Mouse (Mus musculus) cerebellum, adult 18-20 months (tissue): Measurements from ENCODE around the gene Tln1.
"Not testable (repeated sequence)": the region's sequence is repeated elsewhere in the genome, so short reads cannot be mapped to it uniquely, and the experiment has no call there.

Source experiments
- DNase-seq, 2 experiments: peaks; one replicate each; pipeline ENCODE4 v3.0.0; 2021

Tln1 gene

DNA sequence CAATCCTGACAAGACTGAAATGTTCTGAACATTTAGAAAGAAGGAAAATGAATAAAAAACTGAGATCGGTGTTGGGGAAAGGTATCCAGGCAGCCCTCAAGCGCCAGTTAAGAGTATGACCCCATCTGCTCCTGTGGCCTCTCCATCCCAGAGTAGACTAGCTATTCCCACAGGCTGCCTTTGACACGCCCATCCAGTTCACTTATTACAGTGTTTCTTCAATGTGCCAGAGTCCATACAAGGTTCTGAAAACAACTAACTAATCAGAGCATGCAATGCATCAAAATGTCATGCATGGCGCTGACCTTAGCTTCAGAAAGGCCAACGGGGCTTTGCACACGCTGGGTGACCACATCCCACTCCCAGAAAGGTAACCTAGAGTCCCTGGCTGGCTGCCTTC, 59.0 kb downstream of the Tln1 start:
- no peak for DNase-seq

DNA sequence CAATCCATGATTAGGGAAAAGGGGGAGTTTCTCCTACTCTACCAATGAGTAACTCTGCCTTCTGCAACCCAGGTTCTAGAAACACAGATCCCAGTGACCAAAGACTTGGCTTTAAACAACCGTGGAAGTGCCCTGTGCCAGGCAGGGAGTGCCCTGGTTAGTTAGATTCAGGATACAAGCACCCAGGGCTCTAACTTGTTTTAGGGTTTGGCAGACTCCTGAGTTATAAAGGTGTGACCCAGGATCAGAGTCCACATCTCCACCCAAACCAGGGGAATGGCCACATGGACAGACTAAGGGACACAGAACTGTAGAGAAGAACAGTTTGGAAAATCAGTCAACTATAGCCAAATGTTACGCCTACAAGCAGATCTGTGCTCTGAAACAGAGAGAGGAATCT, 59.5 kb downstream of the Tln1 start:
- DNase-seq, result no peak

- peak; percentile 86 to 89 for DNase-seq
Measured at GRCm38 (mm10) chr4:43499407-43500333, 62.8 kb downstream of the Tln1 start, which contains the start of gene Arhgef39. TSS of gene Arhgef39 (minus strand) at chr4:43499695.

DNA sequence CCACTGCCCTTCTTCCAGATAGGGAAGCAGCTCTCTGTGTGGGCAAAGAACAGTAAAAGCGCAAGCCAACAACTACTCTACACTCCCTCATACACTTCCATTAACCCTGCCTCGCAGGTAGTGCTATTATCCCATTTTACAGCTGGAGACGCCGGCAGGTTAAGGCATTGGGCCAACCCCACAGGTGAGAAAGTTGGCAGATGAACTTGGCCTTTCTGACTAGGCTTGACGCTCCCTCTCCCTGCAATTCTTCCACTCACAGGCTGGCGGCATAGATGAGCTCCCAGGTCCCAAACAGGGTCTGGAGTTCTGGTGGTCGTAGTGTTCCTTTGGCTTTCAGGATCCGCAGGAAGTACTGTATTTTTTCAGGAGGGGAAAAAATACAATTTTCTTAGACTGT, 63.5 kb downstream of the Tln1 start:
- peak in 1 of 2 experiments; percentile 35 for DNase-seq

GRCm38 (mm10) chr4:43497946-43498345, 64.5 kb downstream of the Tln1 start:
- DNase-seq, result no peak

DNA sequence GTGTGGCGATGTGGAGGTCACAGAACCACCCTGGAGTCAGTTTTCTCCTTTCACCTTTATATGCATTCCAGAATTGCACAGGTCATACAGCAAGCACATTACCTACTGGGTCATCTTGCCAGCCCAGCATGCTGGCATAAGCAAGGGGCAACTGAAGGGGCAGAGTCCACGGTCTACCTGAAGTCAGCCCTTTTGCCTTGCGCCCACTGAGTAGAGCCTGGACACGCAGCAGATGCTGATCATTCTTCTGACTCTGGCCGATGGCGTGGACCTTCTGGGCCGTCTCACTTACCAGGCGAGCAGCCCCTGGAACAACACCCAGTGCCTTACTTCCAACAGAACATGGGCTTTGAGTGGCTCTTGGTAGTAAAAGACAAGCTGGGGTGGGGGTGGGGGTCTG, 65.1 kb downstream of the Tln1 start:
- DNase-seq, result no peak

DNA sequence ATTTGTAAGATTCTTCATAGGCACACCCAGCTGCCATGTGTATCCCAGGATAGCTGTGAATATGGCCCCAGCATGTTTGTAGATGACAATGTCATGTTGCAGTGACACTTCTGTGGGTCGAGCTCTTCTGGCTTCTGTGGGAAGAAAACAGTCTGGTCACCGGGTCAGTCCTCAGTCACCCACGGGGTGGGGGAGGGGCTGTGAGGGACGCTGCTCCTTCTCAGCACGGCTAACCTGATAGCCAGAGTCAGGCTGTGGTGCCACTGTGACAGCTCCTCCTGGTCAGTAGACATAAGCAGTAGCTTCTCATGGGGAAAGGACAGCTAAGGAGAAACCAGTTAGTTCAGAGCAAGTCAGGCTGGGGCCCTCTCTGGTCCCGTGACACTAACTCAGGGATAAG, 65.9 kb downstream of the Tln1 start:
- DNase-seq, result no peak

DNA sequence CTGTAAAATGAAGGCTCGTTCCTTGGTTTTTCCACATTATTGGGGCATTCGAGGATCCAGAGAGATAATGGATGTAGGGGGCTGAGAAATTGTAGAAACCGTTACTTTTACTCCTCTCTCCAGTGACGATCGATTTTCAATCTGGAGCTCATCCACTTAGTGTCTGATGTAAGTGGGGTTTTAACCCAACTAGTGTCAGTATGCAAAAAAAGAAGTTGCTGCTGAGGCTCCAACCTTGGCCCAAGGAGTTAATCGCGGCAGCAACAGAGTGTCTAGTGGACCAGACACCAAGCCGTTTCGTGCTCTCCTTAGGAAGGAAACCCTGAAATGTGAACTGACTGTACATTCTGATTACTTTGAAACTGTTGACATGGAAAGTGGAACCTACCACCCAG, 68.6 kb downstream of the Tln1 start:
- peak in 1 of 2 experiments; percentile 43 for DNase-seq

DNA sequence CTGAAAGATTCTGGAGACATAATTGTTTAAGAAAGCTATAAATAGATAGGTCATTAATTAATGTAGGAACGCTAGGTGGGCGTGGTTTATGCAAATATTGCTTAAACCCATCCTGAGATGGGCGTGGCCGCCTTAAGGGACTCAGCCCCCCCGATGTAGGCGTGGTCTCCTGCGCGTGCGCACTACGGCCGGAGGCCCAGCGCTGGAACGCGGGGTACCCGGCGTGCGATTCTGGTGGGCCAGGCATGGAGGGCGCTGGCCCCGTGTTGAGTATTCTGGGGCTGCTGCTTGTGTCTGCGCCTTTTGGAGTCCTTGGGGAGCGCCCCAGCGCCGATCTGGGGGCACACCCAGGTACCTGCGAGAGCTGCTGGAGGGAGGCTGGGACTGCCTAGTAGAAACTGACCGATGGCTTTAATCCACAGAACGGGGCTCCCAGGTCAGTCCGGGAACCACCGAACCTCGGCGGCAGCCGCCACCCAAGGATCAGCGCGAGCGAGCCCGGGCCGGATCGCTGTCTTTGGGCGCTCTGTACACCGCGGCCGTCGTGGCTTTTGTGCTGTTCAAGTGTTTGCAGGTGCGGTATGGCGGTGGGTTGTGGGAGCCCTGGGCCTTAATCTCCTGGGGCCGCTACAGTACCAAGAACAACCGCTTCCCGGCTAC, 69.2 kb downstream of the Tln1 start:
- DNase-seq, result peak; percentile 95 to 98

DNA sequence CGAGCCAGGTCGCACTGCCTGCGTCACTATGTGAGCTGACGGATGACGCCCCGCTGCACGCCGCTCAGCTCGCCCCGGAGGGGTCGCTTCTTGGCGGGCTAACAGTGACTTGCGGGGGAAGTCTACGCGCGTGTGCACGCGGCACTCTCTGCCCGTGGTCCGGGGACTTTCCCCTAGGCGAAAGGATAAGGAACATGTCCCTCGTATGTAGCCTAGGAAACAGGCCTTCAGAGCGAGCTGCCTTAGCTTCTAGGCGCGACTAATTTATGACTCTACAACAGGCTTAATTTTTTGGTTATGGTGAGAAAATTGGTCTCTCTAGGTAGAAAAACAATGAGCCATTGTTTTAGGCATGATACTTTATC, 69.7 kb downstream of the Tln1 start, which contains the start of gene Ccdc107:
Gene Ccdc107, plus strand, starts transcription at position 80 of the 365 bp plus-strand sequence.
- peak; percentile 92 to 96 for DNase-seq

DNA sequence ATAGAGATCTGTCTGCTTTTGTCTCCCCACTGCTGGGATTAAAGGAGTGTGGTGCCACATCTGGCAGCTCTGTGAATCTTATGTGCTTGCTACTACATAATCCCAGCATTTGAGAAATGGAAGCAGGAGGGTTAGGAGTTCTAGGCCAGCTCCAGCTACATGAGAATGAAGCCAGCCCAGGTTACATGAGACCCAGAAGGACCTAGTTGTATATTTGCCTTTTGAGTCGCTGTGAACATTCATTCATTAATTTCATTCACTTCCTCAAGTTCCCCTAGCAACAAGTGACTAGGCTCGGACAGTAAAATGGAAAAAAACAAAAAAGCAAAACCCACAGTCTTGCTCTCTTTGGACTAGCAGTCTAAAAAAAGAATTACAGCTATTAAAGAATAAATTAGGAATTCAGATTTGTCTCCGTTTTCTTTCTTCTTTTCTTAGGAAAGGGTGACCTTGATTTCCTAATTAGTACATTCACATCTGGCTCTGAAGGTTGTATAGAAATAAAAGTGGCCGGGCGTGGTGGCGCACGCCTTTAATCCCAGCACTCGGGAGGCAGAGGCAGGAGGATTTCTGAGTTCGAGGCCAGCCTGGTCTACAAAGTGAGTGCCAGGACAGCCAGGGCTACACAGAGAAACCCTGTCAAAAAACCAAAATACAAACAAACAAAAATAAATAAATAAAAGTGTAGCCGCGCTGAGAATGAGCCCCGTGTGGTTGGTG, 70.2 kb downstream of the Tln1 start:
- no peak for DNase-seq

DNA sequence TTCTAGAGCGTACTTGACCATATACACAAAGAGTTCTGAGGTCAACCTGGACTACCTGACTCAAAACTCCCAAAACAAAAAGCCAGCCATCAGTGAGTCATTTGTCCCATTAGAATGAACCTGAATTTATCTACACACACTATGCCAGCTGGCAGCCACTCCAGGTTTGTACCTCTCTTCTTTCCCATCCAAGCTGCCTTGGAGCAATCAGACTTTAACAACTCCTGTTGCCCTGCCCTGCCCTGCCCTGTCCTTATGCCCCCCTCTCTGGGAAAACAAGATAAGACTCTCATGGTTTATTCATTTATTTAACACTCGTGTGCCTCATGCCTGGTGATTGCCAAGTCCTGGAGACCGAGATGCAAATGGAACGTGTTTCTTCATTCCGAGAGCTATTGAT, 71.7 kb downstream of the Tln1 start:
- no peak for DNase-seq

DNA sequence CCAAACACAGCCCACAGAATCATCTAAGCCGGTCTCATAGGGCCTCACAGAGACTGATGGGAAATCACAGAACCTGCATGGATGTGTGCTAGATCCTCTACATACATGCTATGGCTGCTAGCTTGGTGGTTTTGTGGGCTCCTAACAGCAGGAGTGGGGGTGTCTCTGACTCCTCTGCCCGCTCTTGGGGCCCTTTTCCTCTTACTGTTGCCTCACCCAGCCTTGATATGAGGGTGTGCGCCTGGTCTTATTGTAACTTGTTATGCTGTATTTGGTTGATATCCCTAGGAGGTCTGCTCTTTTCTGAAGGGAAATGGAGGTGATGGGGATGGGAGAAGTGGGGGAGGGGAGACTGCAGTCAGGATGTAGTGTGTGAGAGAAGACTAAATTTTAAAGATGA, 72.9 kb downstream of the Tln1 start:
- no peak for DNase-seq

DNA sequence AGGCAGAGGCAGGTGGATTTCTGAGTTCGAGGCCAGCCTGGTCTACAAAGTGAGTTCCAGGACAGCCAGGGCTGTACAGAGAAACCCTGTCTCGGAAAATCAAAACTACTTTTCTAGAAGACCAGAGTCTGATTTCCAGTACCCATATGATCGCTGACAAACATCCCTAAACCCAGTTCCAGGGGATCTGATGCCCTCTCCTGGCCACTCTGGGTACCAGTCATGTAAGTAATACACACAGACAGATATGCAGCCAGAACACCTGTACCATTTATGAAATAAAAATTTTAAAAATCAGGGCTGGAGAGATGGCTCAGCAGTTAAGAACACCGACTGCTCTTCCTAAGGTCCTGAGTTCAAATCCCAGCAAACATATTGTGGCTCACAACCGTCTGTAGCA, 76.8 kb downstream of the Tln1 start:
- DNase-seq, result not testable (repeated sequence)

GRCm38 (mm10) chr4:43483535-43484091, 78.9 kb downstream of the Tln1 start, which contains the start of gene Sit1:
TSS of gene Sit1 (minus strand) at chr4:43483734.
- no peak for DNase-seq

- DNase-seq, result peak; percentile 42 to 44
Measured at GRCm38 (mm10) chr4:43482591-43482990, 79.9 kb downstream of the Tln1 start.

- DNase-seq, result no peak
Measured at GRCm38 (mm10) chr4:43481894-43482456, 80.5 kb downstream of the Tln1 start.
